Mouse (Mus musculus) retina, postnatal 1 day (tissue): ENCODE data around the gene Gm13691.
"Not testable (repeated sequence)": the region's sequence is repeated elsewhere in the genome, so short reads cannot be mapped to it uniquely, and the experiment has no call there.

Experiments used
- DNase-seq: peaks from one replicate; pipeline ENCODE4 v3.0.0-alpha.2; 2012

Gm13691 gene

DNA sequence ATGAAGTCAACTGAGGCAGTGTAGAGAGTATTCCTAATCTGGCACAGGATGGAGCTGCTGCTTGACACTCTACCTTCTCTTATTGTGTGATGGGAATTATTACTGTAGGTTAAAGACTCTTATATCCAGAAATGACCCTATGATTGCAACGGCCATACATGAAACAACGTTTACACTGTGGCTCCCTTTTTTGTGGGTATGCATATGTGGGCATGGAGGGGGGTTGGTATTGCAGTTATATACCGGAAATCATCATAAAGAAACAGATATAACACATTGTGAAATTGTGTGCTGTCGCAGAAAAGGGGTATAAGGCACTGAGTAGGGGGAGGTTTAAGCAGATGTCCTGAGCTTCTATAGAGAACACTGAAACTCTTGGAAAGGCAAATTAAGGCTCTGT, 45.6 kb downstream of the Gm13691 start:
- DNase-seq: no peak

- peak; percentile 23 for DNase-seq
Observed at GRCm38 (mm10) chr2:84037304-84037703, 47.0 kb downstream of the Gm13691 start.

GRCm38 (mm10) chr2:84037943-84038342, 47.6 kb downstream of the Gm13691 start:
- DNase-seq: not testable (repeated sequence)

GRCm38 (mm10) chr2:84039277-84039676, 48.9 kb downstream of the Gm13691 start:
- DNase-seq: no peak
